Mouse (Mus musculus): Measurements from ENCODE around the gene Uhrf1bp1.

The Uhrf1bp1 gene

GRCm38 (mm10) chr17:27916366-27916765 lies 60.1 kb downstream of the Uhrf1bp1 start:
- peak; percentile 28 for DNase-seq

- peak; percentile 44 for DNase-seq
Measured at GRCm38 (mm10) chr17:27920676-27921075, 64.4 kb downstream of the Uhrf1bp1 start.

- DNase-seq: no peak
Measured at GRCm38 (mm10) chr17:27922174-27922712, 66.0 kb downstream of the Uhrf1bp1 start.

- peak; percentile 85 for DNase-seq
Measured at GRCm38 (mm10) chr17:27925054-27925453, 68.8 kb downstream of the Uhrf1bp1 start.

GRCm38 (mm10) chr17:27925504-27925903 lies 69.3 kb downstream of the Uhrf1bp1 start:
- DNase-seq: peak; percentile 42

GRCm38 (mm10) chr17:27930291-27930690 lies 74.0 kb downstream of the Uhrf1bp1 start:
- no peak for DNase-seq

GRCm38 (mm10) chr17:27931826-27932225 lies 75.6 kb downstream of the Uhrf1bp1 start:
- DNase-seq: no peak

GRCm38 (mm10) chr17:27934136-27934910 lies 78.1 kb downstream of the Uhrf1bp1 start:
- no peak for DNase-seq

- no peak for DNase-seq
Measured at GRCm38 (mm10) chr17:27935091-27935490, 78.8 kb downstream of the Uhrf1bp1 start.

GRCm38 (mm10) chr17:27937054-27937615 lies 80.9 kb downstream of the Uhrf1bp1 start:
- no peak for DNase-seq

- peak; percentile 51 for DNase-seq
Measured at GRCm38 (mm10) chr17:27938121-27938754, 82.0 kb downstream of the Uhrf1bp1 start.

- no peak for DNase-seq
Measured at GRCm38 (mm10) chr17:27939028-27939427, 82.8 kb downstream of the Uhrf1bp1 start.

- peak; percentile 32 for DNase-seq
Measured at GRCm38 (mm10) chr17:27940352-27940751, 84.1 kb downstream of the Uhrf1bp1 start.

- DNase-seq: no peak
Measured at GRCm38 (mm10) chr17:27941178-27941577, 84.9 kb downstream of the Uhrf1bp1 start.

- DNase-seq: peak; percentile 25
Measured at GRCm38 (mm10) chr17:27941698-27942097, 85.5 kb downstream of the Uhrf1bp1 start.

GRCm38 (mm10) chr17:27942131-27942530 lies 85.9 kb downstream of the Uhrf1bp1 start:
- DNase-seq: no peak

GRCm38 (mm10) chr17:27945546-27946216 lies 89.4 kb downstream of the Uhrf1bp1 start:
- peak; percentile 79 for DNase-seq

GRCm38 (mm10) chr17:27946371-27946770 lies 90.1 kb downstream of the Uhrf1bp1 start:
- DNase-seq: no peak

GRCm38 (mm10) chr17:27947155-27947554 lies 90.9 kb downstream of the Uhrf1bp1 start:
- no peak for DNase-seq

All from lung, postnatal 14 days (tissue).